Mouse (Mus musculus): ENCODE data around the gene Dennd2a.

Dennd2a gene

DNA sequence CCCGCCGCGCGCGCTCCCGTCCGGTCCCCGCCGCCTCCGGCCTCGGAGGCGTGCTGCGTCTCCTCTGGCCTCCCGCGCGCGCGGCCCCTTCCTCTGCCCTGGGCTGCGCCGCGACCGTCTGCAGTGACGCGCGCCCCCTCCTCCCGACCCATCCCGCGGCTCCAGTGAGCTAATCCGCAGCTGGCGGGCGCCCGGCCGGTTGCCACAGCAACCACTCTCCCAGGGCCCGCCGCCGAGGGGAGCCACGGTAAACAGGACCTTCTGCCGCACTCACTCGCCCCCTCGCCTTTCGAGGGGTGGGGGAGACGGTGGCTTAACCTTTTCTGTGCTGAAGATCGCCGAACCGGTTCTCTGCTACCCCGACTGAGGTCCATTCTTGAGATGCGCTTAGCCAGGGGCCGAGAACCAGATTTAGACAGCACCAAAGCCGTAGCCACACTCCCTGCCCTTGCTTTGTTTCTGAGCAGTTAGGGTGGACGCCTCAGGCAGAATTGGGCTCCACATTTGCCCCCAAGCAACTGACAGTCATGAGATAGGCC, at the start of gene Dennd2a:
TSS of gene Dennd2a (minus strand) at position 145 of the 539 bp plus-strand sequence.
- DNase-seq (ENCODE audit: low spot score) = peak; percentile 78

DNA sequence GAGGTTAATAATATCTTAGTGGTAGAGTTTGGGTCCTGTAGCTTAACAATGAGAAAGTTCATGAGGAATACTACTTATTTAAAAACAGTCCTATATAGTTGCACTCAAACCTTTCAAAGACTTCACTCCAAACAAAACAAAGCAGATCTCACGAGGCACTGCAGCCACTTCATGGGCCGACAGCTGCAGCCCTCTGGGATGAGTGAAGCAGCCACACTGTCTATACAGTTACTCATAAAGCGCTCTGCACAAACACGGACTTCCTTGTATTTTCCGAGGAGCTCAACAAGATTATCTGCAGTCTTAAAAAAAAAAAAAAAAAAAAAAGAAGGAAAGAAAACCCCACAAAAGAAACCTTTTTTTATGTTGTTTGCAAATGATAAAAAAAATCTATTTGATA, 49.7 kb upstream of the Dennd2a start:
- DNase-seq (ENCODE audit: low spot score) = no peak

DNA sequence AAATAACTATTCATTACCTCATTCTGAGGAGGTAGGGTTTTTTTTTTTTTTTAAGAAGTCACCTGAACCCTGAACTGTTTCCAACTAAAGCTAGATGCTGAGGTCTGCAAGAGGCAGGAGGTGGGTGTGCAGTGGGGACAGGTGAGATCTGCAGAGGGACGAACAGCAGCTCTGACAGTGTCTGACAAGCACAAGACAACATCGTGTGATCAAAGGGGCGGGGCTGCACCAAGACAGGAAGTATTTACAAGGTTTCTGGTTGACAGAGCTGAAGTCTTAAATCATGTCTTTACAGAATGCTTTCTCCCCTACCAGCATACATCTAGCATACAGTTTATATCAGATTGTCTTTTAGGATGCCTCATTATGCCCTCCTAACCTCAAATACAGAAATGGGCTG, 49.2 kb upstream of the Dennd2a start:
- DNase-seq (ENCODE audit: low spot score) = no peak

DNA sequence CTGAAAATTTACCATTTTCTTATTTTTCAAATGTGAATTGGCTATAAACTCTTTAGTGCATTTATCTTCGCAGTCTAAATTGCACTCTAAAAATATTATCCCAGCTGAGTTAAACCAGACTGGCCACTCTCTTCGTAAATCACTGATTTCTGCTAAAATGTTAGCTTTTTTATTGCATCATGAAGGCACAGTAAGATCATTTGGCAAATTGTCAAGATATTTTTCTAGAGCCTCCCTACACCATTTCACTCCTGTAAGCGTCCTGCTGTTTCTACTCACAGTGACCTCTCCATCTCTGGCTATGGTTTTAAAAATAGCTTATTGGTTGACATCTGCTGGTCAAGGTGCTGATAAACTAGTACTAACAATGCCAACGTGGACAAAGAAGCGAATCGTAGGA, 48.4 kb upstream of the Dennd2a start:
- no peak for DNase-seq (ENCODE audit: low spot score)

DNA sequence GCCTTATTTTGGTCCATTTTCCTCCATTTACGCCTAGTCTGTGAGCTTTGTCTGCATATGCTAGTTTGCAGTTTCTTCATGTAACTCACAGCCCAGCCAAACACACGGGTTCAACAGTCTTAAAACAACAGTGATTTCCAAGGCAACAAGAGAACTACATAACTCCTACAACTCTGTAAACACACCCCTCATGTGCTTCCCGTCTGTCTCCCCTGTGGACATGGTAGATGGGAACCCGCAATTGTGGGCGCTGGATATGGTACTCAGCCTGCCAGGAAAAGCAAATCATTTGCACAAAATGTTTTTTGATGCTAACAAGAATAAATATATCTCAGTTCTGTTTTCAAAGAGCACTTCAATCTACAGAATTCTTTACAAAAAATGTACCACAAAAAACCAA, 46.9 kb upstream of the Dennd2a start:
- no peak for DNase-seq (ENCODE audit: low spot score)

DNA sequence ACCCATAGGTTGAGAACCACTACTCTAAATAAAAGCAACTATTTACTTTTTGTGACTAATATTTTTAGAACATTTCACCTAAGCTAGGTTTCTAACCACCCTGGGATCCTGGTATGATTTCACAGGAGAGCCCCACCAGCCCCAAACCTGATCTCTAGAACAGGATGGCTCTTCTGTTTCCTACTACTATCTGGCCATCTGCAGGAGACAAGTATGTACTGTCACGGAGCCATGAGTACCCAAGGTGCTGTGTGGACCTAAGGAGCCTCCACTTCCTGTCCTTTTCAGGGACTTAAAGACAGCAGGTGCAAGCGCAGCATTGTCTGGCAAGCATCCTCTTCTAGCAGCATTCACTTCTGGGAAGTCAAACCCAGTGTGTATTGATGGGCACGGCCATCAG, 44.2 kb upstream of the Dennd2a start:
- no peak for DNase-seq (ENCODE audit: low spot score)

DNA sequence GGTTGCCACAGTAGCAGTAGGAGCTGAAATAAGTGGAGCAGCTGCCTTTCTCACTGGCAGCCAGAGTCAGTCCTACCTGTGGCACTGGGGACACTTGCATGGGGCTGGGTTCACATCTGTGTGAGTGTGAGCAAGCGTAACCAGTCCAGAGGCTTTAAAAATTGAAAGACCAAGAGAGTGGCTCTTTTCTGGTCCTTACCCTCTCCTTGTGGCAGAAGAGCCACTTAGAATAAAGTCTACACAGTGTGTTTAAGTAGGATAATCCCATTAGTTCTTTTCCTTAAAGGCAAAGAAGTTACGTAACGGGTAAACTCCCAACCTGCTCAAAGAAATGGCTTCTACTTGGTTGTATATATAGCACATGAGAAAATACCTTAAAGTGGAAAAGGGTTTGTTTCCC, 43.2 kb upstream of the Dennd2a start:
- no peak for DNase-seq (ENCODE audit: low spot score)

DNA sequence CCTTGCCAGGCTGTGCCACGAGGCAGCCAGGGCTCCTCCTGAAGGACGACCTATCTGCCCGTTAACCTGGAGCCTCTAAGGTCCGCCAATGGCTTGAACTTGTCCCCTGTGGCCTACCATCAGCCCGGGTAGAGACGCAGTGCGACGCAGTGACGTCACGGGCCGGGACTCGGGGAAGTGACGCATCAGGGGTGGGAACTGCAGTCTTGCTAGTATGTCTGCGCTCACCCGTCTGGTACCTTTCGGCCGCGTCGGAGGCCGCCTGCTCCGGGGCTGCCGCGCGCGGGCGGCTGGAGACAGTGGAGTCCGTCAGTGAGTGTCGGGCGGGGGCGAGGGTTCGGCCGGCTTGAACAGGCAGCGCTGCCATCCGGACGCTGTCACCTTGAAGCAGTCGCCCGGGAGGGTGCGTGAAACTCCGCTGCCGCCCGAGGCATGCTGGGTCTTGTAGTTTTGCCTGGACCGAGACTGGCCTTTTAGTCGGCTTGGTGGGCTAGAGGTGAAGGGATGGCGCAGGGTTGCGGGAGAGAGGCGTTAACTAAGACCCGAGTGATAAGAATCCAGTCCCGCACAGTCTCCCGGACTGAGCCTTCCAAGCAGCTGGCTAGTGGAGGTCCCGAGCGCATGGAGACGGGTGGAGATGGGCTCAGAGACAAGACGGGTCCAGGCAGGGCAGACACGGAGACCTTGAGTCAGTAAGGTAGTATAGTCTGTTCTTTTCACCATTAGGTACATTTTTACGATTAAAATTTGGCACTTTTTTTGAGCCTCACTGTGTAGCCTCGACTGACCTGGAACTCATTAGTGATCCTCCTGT, 34.9 kb upstream of the Dennd2a start, which contains the start of gene Ndufb2:
TSS of gene Ndufb2 (plus strand) at position 174 of the 814 bp plus-strand sequence.
- peak; percentile 94 for DNase-seq (ENCODE audit: low spot score)

DNA sequence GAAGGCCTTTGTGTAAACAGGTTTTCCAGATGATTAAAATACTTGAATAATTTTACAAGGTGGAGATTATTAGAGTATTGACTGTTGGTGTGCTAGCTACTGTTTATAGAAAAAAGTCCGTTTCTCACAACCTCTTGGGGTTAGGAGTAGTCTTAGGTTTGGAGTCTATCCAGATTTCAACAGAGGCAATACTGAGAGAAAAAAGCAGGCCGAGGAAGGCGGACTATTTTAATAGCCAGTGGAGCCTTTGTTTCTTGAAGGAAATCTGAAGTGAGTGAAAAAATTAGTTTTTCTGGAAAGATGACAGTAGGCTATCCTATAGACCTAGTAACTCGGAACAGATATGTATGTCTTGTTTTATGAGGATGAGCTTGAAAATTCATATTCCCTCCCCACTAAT, 33.8 kb upstream of the Dennd2a start:
- DNase-seq (ENCODE audit: low spot score) = no peak

DNA sequence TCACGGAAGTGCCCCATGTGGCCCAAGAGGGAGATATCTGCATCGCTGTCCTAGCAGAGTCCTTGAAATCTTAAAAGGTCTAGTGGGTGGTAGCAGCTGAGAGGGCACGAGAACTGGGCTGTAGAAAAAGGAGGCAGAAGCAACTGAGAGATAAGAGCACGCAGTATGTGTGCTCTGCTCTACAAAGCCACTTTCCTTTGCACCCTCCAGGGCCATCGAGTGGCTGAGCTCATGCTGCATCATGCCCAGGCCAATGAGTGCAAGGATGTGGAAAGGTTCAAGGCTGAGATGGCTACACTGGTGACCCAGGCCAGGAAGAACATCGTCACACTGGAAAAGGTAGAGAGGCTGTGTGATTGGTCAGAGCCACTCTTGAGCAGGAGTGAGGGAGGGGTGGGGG, 27.9 kb upstream of the Dennd2a start, which contains the start of gene Gm42420:
TSS of gene Gm42420 (plus strand) at position 237 of the 400 bp plus-strand sequence.
- no peak for DNase-seq (ENCODE audit: low spot score)

DNA sequence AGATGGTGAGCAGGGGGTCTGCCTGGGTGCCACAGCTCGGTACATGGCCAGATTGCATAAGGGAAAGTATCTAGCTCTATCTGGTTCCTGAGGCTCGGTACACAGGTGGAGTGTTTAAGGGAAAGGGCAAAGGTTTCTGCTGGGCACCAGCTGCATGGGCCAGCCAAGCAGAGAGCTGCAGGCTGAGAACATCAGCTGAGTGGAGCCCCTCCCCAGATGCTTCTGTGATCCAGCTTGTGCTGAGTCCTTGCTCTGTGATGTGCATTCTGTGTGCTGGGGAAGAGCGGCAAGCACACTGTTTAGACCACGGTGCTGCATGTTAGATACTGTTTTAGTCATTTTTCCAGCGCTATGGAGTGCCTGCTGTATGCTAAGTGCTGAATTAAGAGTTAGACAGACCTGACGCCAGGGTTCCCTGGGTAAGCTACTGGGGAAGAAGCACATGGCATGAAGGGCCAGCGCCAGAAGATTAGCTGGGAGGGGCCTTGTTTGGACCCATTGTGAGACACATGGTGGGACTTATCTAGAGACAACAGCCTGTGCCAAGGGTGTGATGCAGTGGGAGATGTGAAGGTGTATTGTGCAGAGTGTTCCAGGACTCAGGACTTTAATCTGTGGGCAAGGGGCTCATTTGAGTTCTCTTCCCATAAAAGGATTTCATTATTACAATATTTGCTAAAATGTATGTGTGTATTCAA, 23.6 kb upstream of the Dennd2a start:
- no peak for DNase-seq (ENCODE audit: low spot score)

DNA sequence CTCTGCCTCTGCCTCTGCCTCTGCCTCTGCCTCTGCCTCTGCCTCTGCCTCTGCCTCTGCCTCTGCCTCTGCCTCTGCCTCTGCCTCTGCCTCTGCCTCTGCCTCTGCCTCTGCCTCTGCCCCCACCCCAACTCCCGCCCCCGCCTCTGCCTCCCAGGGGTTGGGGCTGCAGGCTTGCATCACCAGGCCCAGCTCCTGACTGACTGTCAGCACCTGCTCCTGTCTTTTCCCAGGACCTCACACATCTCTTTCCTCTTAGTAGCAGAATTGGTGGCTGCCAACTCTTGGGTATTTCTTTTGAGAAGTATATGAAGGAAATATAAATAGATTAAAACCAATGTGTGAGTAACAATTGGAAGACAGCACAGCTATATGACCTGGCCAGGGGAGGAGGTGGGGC, 22.9 kb upstream of the Dennd2a start:
- DNase-seq (ENCODE audit: low spot score) = no peak

DNA sequence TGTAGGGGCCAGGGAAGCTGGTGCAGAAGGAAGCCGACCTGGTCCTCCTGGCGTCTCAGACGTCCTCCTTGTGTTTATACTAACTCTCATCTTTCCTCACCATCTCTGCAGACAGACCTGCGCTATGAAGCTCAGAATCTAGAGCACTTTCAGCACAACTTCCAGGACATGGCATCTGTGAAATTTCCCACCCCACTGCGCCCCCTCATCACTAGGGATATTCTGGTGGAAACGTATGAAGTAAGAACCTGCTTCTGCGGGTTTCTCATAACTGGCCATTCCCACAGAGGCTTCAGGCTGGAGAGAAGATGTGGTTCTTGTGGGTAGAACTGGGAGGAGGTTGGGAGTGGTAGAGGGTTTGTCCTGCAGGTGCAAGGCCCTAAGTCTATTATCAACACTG, 21.9 kb upstream of the Dennd2a start:
- DNase-seq (ENCODE audit: low spot score) = no peak

DNA sequence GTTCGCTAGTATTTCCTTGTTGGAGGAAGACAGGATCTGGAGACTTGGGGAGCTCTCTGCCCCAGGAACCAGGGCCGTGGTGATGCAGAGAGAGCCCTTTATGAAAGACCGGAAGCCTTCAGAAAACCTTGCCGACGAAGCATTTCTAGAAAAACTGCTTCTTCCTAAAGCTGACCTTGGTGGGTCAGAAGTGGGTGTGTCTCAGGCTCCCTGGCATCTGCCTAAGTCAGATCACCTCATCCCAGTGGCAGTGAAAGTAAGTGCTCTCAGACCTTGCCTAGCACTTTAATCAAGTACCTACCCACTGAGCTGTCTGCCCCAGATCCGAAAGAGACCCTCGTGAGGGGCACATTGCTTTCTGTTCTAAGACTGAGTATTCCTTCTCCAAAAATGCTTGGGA, 17.3 kb upstream of the Dennd2a start:
- no peak for DNase-seq (ENCODE audit: low spot score)

DNA sequence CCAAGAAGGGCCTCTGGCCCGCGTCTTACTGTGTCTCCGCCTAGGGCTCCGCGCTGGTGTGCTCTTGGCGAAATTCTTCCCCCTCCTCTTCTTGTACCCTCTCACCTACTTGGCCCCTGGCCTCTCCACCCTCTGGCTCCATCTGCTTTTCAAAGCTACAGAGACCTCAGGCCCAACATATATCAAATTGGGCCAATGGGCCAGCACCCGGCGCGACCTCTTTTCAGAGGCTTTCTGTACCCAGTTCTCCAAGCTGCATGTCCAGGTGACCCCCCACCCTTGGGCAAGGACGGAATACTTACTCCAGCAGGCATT, 16.8 kb upstream of the Dennd2a start:
- no peak for DNase-seq (ENCODE audit: low spot score)

DNA sequence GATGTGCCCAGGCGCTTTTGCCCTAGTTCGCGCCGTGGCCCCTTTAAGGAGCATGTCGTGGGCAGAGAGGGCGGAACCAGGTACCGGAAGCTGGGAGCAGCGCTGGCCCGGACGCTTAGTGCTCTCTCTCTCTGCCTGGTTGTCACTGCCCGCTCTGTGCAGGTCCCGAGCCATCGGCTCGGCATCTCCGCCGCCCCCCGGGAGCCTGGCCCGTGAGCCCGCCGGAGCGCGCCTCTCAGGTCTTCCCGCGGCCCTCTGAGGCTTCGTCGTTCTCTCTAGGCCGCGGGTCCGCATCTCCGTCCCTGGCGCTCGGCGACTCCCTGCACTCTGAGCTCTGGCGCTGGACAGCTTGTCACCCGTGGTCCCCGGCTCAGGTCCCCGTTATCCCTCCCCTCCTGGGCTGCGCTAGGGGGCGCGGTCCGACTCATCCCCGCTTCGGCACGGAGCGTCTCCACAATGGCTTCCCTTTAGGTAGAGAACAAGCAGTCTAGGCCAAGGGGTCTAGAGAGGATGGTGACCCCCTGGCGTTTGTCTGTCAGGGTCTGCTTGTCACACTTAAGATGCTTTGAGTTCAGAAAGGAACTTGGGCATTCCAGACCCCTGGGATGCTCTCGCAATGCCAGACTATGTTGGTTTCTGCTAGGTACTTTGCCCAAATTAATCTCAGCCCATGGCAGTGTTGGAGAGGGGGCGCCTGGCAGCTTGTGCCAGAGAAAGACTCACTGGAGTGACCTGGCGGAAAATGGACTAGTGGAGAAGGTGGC, 16.3 kb upstream of the Dennd2a start, which contains the start of gene Adck2:
TSS of gene Adck2 (plus strand) at position 83 of the 764 bp plus-strand sequence.
- DNase-seq (ENCODE audit: low spot score) = peak; percentile 29

DNA sequence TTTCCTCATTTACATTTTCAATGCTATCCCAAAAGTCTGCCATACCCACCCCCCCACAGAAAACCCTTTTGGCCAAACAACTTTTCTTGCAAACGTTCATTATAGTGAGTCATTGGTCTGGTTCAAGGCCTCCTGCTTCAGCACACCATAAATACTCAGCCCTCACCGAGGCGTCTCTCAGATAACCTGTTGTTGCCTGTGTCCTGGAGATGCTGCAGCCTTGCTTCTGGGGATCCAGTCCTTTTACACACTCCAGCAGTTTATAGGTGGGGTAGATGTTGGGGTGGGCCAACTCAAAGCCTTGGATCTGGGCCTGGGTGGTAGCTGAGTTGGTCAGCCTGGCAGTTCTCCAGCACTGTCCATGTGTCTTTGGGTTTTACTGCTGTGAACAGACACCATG, 12.8 kb upstream of the Dennd2a start:
- no peak for DNase-seq (ENCODE audit: low spot score)

DNA sequence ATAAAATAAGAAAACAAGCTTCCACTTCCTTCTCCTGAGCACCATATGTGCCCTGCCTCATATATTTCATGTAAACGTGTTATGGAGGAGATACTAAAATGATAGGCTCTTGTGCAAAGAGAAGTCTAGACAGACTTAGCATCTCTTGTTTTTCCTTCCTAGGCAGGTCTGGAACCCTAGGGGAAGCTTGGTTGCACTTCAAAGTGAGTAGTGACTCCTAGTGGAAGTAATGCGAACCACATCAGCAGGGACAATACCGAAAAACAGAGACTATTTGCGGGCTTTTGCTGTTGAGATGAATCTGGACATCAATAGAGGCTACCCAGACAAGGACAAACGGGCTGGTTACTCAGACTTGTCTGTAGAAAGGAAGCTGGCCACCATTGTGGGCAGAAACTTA, 9.9 kb upstream of the Dennd2a start:
- no peak for DNase-seq (ENCODE audit: low spot score)

DNA sequence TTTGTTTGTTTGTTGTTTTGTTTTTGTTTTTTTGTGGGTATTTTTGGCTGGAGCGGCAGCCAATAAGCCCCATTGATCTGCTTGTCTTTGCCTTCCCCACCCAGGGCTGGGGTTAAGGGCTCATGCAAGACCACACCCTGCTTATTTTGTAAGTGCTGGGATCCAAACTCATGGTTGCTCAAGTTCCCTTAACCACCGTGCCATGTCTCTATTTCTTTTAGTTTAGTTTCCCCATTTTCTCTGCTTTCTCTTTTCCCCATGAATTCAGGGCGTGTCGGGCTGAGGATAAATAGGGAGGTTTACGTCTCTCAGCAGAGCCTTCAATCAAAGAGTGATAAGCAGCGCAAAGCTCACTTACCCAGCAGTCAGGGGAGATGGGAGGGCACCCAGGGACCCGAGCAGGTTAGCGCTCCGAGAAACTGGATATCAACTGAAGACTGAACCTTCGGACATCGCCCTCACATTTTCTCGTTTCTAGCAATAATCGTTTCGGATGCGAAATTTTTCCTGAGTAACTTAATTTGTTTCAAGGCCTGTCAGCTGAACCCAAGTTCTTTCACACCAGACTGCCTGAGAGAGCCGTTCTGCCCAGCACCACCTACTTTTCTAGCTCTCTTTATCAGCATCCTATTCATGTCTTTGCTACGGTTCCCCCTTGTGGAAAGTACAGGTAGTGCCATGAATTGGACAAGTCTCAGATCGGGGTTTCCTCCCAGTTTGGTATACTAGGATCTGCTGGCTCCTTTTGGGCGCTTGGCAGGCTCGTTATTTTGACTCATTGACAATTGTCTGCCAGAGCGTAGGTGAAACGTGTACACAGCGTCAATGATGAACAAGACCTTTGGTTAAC, 4.7 kb upstream of the Dennd2a start:
- DNase-seq (ENCODE audit: low spot score) = peak; percentile 50

DNA sequence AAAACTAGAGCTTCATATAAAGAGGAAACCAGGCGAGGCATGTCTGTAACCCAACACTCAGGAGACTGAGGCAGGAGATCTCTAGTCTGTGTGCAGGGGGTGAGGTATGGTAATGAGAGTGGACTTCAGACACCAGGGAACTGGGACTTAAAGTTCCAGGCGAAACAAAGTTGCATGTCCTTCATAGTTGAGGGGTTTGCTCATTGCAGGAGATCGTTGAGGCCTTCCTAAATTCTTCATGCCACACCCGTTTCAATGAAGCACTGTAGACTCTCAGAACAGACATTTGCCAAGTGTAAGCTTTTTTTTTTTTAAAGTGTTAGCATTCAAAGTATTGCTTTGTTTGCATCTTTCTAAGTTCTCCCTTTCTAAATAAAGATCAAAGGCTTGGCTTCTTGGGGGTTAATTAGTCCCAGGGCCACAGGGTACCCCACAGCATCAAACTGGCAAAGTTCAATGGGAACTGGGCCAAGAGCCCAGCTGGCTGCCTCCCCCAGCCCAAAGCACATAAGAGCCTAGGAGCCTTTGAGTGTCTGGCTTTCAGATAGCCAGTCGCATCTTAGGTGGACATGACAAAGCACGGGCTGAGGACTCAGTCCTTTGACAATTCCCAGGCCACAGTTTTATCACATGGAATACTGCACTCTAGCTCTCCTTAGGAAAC, 1.7 kb upstream of the Dennd2a start:
- DNase-seq (ENCODE audit: low spot score) = no peak

Measured in ovary, postnatal 10 days (tissue).